Mouse (Mus musculus): Measurements from ENCODE around the gene Smco1.
"Not testable (repeated sequence)": the region's sequence is repeated elsewhere in the genome, so short reads cannot be mapped to it uniquely, and the experiment has no call there.

The Smco1 gene

DNA sequence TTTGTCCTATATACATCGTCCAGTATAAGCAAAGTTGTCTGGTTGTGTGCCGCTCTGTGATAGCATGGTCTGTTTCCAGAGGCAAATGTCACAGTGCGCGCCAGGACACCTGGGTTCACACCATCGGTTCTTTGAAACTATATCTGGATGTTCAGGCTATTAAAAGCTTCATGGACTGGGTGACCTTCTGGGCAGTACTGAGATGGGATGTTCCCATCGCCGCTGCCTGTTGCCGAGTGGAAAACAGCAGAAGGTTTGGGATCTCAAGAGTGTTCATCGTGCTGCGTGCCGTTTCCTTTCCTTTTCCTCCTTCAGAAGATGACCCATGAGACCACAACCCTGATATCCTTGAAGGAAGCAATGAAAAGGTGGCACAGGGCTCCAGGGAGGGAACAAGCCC, at the start of gene Smco1:
TSS of gene Smco1 (plus strand) at position 178 of the 400 bp plus-strand sequence.
- DNase-seq (ENCODE audit: extremely low spot score, low spot score), result no peak

DNA sequence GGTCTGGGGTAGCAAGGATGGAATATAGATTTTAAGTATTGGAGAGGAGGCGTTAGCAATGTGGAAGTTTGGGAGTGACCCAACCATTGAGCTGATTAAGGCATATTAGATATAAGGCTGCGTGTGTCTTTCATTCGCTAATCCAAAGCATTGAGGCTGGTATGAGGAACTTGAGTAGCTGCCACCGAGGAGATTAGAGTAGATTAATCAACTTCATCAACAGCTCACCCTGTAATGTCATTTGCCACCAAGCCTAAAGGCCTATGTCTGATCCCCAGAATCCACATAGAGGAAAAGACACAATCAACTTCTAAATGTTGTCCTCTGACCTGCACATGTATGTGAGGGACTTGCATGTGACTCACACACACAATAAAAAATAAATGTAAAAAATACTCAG, 49.5 kb upstream of the Smco1 start:
- no peak for DNase-seq (ENCODE audit: extremely low spot score, low spot score)

DNA sequence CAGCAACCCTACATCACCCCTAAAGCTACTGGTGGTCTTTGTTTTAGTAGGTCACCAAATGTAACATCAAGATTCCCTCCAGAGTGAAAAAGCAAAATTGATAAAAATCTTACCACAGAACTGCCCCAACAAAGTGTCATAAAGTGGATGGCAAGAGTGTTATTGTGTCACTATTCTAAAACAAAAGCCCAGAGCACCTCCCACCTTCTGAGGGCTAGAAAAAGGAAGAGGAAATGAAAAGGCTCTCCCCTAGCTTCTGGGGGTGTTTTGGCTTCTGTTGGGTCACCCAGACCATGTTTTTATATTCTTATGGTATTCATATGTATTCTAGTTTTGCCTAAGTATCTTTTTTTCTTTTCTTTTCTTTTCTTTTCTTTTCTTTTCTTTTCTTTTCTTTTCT, 48.9 kb upstream of the Smco1 start:
- no peak for DNase-seq (ENCODE audit: extremely low spot score, low spot score)

DNA sequence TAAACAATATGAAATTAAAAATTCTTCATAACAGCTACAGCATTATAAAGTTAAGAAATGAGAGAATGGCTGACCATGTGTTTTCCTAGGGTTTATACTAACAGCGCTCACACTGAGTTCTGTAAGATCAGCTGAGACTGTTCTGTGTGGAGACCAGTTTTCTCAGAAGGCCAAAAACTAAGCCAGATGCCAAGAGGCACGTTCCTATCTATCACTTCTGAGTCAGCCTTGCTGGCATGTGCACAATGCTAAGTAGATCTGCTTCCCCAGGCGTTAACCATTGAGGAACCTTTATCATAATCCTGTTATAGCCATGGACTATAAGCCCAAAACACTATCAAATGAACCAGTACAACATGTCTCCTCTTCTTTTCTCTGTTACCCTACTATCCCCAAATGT, 39.2 kb upstream of the Smco1 start:
- DNase-seq (ENCODE audit: extremely low spot score, low spot score), result not testable (repeated sequence)

DNA sequence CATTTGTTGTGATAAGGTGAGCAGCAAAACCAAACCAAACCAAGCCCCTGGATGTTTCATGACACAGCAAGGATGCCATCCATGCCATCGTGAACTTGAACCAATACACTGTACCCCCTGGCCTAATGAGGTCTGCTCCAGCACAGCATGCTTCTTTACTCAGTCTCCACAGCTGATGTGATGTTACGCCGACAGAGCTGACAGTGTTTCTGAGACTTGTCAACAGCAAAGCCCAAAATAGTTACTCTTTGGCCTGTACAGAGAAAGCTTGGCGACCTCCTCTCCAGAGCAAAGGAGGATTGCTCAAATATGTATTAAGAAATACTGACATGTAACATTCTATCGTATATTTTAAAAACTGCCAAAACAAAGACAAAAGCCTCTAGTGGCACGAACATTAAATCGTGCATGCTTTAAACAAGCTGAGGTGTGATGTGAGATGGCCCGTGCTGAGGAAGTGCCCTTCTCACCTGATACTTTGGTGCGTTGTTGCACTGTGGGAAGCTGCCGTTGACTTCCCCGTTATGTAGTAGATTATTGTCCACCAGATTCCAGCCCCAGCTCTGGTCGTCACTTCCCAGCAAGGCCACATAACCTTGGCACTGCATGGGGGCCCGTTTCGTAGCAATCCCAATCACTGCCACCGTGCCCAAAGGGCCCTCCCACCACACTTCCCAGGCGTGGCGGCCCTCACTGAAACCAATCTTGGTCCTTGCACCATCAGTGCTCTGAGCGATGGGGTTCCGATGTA, 33.2 kb upstream of the Smco1 start:
- no peak for DNase-seq (ENCODE audit: extremely low spot score, low spot score)

DNA sequence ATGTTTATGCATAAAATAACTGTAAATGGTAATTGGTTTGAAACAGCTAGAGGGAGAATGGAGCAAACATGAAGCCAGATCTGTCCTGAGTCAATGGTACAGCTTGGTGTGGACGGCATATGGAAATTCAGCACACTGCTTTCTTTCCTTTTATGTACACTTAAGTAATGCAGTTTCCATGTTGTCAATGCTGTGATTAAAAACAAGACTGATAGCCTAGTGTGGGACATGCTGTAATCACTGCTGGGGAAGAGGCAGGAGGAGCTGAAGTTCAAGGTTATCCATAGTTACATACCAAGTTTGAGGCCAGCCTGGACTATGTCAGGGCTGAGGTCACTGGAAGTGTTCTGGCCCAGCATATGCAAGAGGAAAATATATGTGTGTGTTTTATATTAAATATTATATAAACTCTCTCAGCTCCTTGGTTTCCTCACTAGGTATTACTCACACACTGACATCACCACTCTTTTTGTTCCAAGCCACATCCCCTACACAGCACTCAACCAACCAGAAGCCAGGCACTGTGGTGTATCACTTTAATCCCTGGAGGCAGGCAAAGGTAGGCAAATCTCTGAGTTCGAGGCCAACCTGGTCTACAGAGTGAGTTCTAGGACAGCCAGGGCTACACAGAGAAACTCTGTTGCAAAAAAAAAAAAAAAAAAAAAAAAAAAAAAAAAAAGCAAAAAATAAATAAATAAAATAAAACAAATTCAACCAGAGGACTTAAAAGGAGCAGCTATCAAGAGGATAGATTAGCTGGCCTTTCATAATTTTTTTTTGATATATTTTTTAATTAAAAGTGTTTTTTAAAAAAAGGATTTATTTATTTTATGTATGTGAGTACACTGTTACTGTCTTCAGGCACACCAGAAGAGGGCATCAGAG, 31.6 kb upstream of the Smco1 start:
- no peak for DNase-seq (ENCODE audit: extremely low spot score, low spot score)

DNA sequence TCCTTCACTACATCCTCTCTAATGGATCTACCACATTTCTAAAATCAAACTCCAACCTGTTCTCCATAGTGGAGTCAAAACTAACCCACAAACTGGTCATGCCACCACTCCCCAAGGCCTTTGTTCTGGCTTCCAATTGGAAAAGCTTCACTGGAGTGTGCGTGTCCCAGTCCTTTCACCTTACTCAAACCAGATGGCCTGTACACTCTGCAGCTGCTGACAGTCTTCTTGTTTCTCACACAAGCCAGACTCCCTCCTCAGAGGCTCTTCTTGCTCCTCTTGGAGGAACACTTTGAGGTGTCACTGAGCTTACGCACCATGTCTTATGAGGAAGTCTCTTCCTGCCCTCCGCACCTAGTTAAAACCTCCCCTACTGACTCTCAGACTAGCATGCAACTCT, 27.4 kb upstream of the Smco1 start:
- DNase-seq (ENCODE audit: extremely low spot score, low spot score), result no peak

DNA sequence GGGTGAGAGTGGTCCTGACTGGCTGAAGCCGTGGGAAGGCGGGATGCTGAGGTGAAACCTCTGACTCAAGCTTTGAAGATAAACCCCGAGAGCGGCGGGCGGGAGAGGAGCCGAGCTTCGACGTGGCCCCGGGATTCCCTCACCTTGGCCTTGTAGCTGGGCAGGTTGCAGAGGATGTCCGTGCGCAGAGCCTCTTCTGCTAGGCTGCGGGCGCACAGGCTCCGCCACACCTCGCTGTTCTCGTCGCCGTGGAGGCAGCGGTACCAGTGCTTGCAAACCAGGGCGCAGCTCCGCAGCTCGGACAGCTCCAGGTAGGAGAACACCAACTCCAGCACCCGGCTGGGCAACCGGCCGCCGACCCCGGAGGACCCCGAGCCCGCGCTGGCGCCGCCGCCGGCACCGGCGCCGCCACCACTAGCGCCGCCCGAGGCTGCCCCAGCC, 24.9 kb upstream of the Smco1 start:
- DNase-seq (ENCODE audit: extremely low spot score, low spot score), result no peak

DNA sequence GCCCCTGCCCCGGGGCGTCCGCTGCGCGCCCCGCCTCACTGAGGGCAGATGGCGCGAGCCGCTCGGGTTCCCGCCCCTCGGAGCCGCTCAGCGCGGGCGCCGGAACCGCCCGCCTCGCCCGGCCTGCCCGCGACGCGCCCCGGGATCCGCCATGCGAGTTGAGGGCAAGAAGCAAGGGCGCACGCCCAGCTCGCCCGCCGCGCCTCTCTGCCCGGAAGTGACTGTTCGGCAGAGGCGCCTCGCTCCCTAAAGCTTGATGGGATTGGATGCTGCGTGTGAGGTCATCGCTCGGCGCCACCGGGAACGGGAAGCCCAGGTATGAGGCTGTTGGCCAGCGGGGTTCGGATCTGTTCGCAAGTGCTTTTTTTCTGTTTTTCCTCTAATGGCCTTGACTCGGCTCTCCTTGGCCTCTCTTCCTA, 24.3 kb upstream of the Smco1 start, which contains the start of the genes Fbxo45 and Wdr53:
TSS of gene Fbxo45 (minus strand) at position 207 of the 419 bp plus-strand sequence.
TSS of gene Wdr53 (plus strand) at position 276 of the 419 bp plus-strand sequence.
- DNase-seq (ENCODE audit: extremely low spot score, low spot score), result peak; percentile 95

DNA sequence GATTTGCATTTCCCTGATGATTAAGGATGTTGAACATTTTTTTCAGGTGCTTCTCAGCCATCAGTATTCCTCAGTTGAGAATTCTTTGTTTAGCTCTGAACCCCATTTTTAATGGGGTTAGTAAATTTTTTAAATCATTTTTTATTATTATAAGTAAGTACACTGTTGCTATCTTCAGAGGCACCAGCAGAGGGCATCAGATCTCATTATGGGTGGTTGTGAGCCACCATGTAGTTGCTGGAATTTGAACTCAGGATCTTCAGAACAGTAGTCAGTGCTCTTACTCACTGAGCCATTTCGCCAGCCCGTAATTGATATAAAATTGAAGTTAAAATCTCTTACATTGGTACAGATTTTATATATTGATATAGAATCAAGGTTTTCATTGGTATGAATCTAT, 7.0 kb upstream of the Smco1 start:
- DNase-seq (ENCODE audit: extremely low spot score, low spot score), result not testable (repeated sequence)

DNA sequence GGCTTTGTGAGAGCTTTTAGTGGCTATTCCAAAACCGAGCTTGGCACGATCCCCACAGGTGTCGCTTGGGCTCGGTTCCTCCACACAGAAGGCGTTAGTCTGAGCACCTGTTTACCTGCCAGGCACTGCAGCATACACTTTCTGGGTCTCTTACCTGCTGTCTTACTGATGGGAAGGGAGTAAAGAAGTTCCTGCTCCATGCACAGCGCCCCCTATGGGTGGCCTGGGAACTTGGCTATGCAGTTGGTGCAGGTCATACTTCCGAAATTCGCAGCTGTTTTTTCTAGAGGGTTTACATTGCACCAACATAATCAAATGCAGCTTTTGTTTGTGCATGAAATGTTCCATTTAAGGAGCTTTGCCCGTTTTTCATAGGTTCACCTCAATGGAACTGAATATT, 2.1 kb downstream of the Smco1 start:
- no peak for DNase-seq (ENCODE audit: extremely low spot score, low spot score)

DNA sequence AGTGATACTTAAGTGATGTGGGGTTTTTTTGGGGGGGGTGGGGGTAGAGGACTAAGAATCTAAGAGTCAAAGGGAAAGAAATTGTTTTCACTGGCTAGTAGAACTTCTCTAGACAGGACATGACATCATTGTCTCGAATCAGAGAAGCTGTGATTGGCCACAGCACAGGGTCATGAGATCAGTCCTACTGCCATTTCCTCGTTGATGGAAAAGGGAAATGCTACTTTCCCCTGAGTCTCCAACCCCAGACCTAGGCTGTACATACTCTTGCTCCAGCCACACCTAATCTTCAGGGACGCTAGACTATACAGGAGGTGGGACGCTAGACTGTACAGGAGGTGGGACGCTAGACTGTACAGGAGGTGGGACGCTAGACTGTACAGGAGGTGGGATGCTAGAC, 3.8 kb downstream of the Smco1 start:
- no peak for DNase-seq (ENCODE audit: extremely low spot score, low spot score)

DNA sequence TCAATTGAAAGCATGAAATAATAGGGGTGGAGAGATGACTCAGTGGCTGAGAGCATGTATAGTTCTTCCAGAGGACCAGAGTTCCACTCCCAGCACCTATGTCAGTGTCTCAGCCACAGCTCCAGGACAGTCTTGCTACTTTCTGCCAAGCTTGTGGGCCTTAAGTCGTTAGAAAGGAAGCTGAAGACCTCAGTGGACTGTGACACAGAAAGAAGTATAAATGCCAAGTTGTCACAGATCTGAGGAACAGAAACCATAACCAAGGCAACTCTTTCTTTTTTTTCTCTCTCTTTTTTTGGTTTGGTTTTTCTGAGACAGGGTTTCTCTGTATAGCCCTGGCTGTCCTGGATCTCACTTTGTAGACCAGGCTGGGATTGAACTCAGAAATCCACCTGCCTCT, 4.6 kb downstream of the Smco1 start:
- no peak for DNase-seq (ENCODE audit: extremely low spot score, low spot score)

DNA sequence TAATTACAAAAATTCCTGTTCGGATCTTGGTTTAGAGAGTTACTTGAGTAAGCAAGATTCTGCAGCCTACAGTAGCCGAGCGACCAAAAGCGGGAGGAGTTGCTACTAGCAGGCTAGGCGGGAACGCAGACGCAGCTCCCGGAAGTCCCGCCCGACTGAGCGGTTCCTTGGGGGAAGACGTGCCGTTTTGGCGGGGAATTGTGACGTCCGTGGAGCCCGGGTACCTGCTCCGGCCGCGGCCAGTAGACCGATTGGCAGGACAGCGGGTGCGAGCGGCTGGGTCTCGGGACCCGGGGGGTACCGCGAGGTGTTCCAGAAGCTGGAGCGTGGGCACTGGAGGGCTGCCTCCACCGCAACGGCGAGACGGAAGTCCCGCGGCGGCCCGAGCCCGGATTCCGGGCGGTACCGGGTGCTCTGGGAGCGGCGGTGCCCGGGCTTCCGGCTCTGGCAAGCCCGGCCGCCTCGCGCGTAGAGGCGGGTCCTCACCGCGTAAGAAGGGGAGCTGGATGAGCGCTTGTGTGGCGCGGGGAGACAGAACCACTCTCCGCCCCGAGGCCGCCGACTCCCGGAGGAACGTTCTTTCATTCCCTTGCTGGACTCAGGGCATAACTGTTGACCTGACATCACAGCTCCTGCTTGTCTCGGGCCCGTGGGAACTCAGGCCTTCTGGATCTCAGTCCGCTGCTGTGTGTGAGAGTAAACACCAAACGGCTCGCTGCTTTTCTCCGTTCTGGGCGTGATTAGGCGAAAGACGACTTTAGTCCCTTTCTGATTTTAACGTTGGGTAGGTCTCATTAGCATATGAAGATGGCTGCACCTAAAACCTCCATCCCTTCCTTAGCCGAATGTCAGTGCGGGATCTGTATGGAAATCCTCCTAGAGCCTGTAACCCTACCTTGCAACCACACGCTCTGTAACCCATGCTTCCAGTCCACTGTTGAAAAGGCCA, 6.3 kb downstream of the Smco1 start, which contains the start of gene Rnf168:
TSS of gene Rnf168 (plus strand) at position 152 of the 949 bp plus-strand sequence.
- peak; percentile 92 for DNase-seq (ENCODE audit: extremely low spot score, low spot score)

DNA sequence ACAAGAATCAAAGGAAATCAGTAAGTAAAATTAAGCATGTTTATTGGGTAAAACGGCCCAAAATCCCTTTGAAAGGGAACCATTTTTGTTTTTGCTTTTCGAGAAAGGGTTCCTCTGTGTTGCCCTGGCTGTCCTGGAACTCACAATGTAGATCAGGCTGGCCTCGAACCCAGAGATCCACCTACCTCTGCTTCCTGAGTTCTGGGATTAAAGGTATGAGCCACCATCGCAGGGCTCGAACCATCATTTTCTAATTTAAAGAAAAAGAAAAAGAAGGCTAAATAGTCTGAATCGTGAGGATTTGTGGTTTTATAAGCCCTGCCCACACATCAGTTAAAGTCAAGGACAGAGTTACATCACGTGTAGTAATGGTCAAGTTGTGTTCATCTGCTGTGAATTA, 7.1 kb downstream of the Smco1 start:
- DNase-seq (ENCODE audit: extremely low spot score, low spot score), result no peak

DNA sequence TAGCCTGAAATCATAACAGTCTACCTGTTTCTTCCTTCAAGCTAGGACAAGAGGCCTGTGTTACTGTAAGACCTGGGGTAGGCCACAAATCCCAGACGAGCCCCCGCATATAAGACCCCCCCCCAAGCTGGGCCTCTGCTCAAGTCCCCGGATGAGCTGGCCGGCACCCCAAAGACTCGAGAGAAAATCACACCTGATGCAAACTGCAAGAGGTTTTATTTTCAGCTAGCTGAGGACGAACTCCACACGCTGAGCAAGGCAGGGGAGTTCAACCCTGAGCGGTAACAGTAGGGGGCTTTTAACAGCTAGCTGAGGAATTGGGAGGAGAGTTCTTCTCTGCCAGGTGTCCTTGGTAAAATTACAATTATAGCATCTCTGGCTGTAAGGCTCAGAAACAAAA, 8.9 kb downstream of the Smco1 start:
- no peak for DNase-seq (ENCODE audit: extremely low spot score, low spot score)

DNA sequence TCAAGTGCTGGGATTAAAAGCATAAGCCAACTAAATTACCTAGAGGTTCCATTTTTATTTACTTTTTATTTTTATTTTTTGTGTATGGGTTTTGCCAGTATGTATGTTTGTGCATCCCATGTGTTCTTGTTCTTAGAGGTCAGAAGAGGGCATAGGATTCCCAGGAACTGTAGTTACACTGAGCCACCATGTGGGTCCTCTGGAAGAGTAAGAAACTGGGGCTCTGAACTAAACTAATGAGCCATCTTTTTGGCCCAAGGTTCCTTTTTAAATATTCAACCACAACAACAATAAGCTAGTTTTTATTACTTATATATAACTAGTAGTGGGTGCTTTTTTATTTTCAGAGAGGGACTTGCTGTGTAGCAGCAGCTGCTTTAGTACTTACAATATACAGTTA, 11.3 kb downstream of the Smco1 start:
- DNase-seq (ENCODE audit: extremely low spot score, low spot score), result no peak

DNA sequence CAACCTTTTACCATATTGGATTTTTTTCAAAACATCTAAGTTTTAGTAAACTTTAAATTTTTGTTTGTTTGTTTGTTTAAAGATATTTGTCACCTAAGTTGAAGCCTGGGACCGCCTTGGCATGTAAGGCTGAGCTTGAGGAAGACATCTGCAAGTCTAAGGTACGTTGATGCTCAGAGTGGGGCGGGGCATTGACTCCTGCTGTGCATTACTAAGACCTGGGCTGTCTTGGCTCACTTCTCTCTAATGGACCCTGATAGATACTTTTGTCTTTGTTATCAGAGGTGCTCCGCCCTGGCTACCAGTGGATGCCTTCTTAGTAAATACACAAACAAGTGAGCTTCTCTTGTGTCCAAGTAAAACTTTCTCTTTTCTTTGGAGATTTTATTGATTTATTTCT, 20.6 kb downstream of the Smco1 start:
- no peak for DNase-seq (ENCODE audit: extremely low spot score, low spot score)

DNA sequence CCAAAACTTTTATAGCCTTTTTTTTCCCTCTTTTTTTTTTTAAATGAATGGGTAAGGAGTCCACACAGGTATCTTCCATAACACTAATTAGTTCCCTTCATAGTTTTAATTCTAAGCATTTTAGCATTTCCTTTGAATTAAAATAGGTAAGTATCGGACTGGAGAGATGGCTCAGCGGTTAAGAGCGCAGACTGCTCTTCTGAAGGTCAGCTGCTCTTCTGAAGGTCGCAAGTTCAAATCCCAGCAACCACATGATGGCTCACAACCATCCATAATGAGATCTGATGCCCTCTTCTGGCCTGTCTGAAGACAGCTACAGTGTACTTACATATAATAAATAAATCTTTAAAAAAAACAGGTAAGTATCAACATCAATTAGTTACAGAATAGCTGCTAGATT, 28.3 kb downstream of the Smco1 start:
- not testable (repeated sequence) for DNase-seq (ENCODE audit: extremely low spot score, low spot score)

DNA sequence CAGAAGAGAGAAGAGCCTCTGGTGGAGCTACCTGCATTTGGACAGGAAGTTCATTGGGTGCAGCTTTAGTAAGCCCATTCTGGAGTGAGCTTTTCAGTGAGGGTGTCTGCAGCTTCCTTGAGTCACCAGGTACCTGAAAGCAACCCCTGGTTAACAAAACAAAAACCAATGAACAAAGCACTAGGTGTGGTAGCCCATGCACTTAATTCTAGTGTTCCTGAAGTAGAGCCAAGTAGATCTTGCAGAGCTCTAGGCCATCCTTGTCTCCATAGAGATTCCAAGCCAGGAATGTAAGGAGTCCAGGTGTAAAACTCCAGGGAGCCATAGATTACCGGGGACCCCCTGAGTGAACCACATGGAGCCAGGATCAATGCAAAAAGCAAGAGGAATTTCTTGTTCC, 31.8 kb downstream of the Smco1 start:
- DNase-seq (ENCODE audit: extremely low spot score, low spot score), result no peak

DNA sequence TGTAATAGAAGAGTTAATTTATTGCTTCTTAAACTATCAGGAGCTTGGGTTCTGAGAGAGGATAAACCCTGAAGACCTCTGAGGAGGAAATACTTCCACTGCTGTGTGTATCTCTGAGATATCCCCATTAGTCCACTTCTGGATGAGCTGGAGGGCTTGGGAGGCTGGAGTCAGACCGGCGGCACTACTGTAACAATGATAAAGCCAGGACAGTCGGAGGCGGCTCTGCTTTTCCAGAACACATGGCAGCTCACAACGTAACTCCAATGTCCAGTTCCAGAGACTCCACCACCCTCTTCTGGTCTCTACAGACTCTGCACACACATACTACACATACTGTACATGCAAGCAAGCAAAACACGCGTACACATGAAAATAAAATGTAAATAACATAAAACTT, 32.6 kb downstream of the Smco1 start:
- DNase-seq (ENCODE audit: extremely low spot score, low spot score), result no peak

All from neural tube, embryonic 10.5 days (tissue).